Mouse (Mus musculus) embryonic facial prominence, embryonic 14.5 days (tissue): ENCODE data around the gene Elmod3. TPM values are rescaled to one million over a fixed set of nuclear protein-coding genes. Genes with fewer than 3 reads are reported as not detected.
"Not testable (repeated sequence)": the region's sequence is repeated elsewhere in the genome, so short reads cannot be mapped to it uniquely, and the experiment has no call there.

Experiments
- ATAC-seq: fragments of 200-750 bp; cut with Nextera tagmentation; 2 replicates; pipeline ENCODE4 v1.8.0; 2017; ENCODE audit warnings: low read depth, moderate number of reproducible peaks, moderate TSS enrichment
- DNase-seq: peaks from one replicate; pipeline ENCODE4 v3.0.0-alpha.2; 2015; ENCODE audit warnings: low spot score
- H3K27ac ChIP-seq: fragments of 300-500 bp; sonication (generic); replicated peaks from 2 replicates; pipeline ENCODE4 v1.5.1; 2014; ENCODE audit warnings: low read depth, mild to moderate bottlenecking, low read length, moderate library complexity
- H3K27me3 ChIP-seq: fragments of 300-500 bp; sonication (generic); replicated peaks from 2 replicates; pipeline ENCODE4 v1.6.1; 2014; ENCODE audit warnings: low read length; ENCODE audit not compliant: control insufficient read depth, insufficient read depth
- H3K36me3 ChIP-seq: fragments of 300-500 bp; sonication (generic); 2 replicates; pipeline ENCODE4 v1.6.1; 2014; ENCODE audit warnings: low read length, mixed read lengths; ENCODE audit not compliant: control insufficient read depth, insufficient read depth
- H3K4me1 ChIP-seq: fragments of 300-500 bp; sonication (generic); 2 replicates; pipeline ENCODE4 v1.6.1; 2014; ENCODE audit warnings: antibody characterized with exemption, low read length; ENCODE audit not compliant: control insufficient read depth, insufficient read depth
- H3K4me2 ChIP-seq: fragments of 300-500 bp; sonication (generic); 2 replicates; pipeline ENCODE4 v1.6.1; 2014; ENCODE audit warnings: low read depth, mild to moderate bottlenecking, low read length, moderate library complexity, mixed read lengths
- H3K4me3 ChIP-seq: fragments of 300-500 bp; sonication (generic); 2 replicates; pipeline ENCODE4 v1.5.1; 2014; ENCODE audit warnings: low read depth, mild to moderate bottlenecking, low read length
- H3K9ac ChIP-seq: fragments of 300-500 bp; sonication (generic); 2 replicates; pipeline ENCODE4 v1.6.1; 2014; ENCODE audit warnings: low read depth, mild to moderate bottlenecking, low read length, moderate library complexity, mixed read lengths
- H3K9me3 ChIP-seq: fragments of 300-500 bp; sonication (generic); 2 replicates; pipeline ENCODE4 v1.6.1; 2016; ENCODE audit warnings: low read length; ENCODE audit not compliant: control insufficient read depth
- WGBS: fragments of 180-500 bp; shearing (Covaris S2); extraction: QIAGEN DNeasy Blood & Tissue Kit; methylation state at CpG from one replicate; pipeline ENCODE4 v1.1.7; 2014; 5-methylcytosine and 5-hydroxymethylcytosine counted together
- polyA plus RNA-seq: library from polyadenylated mRNA; unstranded; fragments of >200 nt; fragmentation: Nextera tagmentation; extraction: Ambion mirVana; gene quantifications from 2 replicates; pipeline ENCODE4 v1.2.1, GENCODE M21; 2014

Gene Elmod3
- polyA plus RNA-seq, 1 experiment from 2014 or later: 18.7 TPM

- Histone ChIP-seq H3K4me2 (no peak overlapping the region), H3K27ac (0 out of 2 replicates have a peak overlapping the region, but pooled peaks have one; percentile 6), H3K4me3 (no peak overlapping the region), H3K9me3 (no peaks in the 10 kb centered on the region), H3K4me1 (0 out of 2 replicates have a peak, but pooled peaks cover under 1% of the 10 kb centered on the region), H3K36me3 (no peaks in the 10 kb centered on the region), H3K9ac (no peak overlapping the region), H3K27me3 (no peaks in the 10 kb centered on the region)
- ATAC-seq: no peak
- DNase-seq: peak; percentile 45
- WGBS: 70% methylated on average over 12 of the region's 12 CpGs
These were observed 54.9 kb downstream of the Elmod3 start for GRCm38 (mm10) chr6:72543265-72543850.

GRCm38 (mm10) chr6:72538562-72539031, 59.6 kb downstream of the Elmod3 start:
- H3K9me3 ChIP-seq: no peaks in the 10 kb centered on the region
- under 1% methylated on average over 16 of the region's 16 CpGs for WGBS
- DNase-seq (peak; percentile 95), ATAC-seq (peak; percentile 96)
- H3K4me1 ChIP-seq: peaks cover 6% of the 10 kb centered on the region
- H3K4me3 ChIP-seq: peak overlapping the region; percentile 49
- peak overlapping the region; percentile 63 for H3K9ac ChIP-seq
- no peak overlapping the region for H3K27ac ChIP-seq
- no peaks in the 10 kb centered on the region for H3K27me3 ChIP-seq
- no peaks in the 10 kb centered on the region for H3K36me3 ChIP-seq
- peak overlapping the region; percentile 75 for H3K4me2 ChIP-seq

- 38% methylated on average over 10 of the region's 10 CpGs for WGBS
- peak overlapping the region; percentile 49 for H3K4me3 ChIP-seq
- H3K27ac ChIP-seq: no peak overlapping the region
These were observed 60.2 kb downstream of the Elmod3 start for GRCm38 (mm10) chr6:72537998-72538500.

GRCm38 (mm10) chr6:72535165-72535564, 63.0 kb downstream of the Elmod3 start:
- peak overlapping the region; percentile 45 for H3K4me2 ChIP-seq
- DNase-seq (peak; percentile 81), ATAC-seq (no peak)
- no peaks in the 10 kb centered on the region for H3K27me3 ChIP-seq
- H3K4me3 ChIP-seq: no peak overlapping the region
- WGBS: 2% methylated on average over 9 of the region's 9 CpGs
- peaks cover 6% of the 10 kb centered on the region for H3K4me1 ChIP-seq
- no peak overlapping the region for H3K9ac ChIP-seq
- H3K27ac ChIP-seq: no peak overlapping the region
- no peaks in the 10 kb centered on the region for H3K9me3 ChIP-seq
- H3K36me3 ChIP-seq: no peaks in the 10 kb centered on the region

More at GRCm38 (mm10) chr6:72537998-72538500, 60.2 kb downstream of the Elmod3 start:
- DNase-seq (no peak), ATAC-seq (no peak)
- no peaks in the 10 kb centered on the region for H3K27me3 ChIP-seq
- no peaks in the 10 kb centered on the region for H3K36me3 ChIP-seq
- no peaks in the 10 kb centered on the region for H3K9me3 ChIP-seq
- H3K4me1 ChIP-seq: peaks cover 6% of the 10 kb centered on the region
- H3K4me2 ChIP-seq: peak overlapping the region; percentile 75
- peak overlapping the region; percentile 63 for H3K9ac ChIP-seq

GRCm38 (mm10) chr6:72534035-72534809, 64.0 kb downstream of the Elmod3 start:
- WGBS: 16% methylated on average over 9 of the region's 9 CpGs
- no peak overlapping the region for H3K4me2 ChIP-seq
- no peak overlapping the region for H3K4me3 ChIP-seq
- DNase-seq (peak; percentile 93), ATAC-seq (peak; percentile 27; the same call in 1 of the 2 replicates)
- H3K27ac ChIP-seq: peak overlapping the region; percentile 44; the same call in 1 of the 2 replicates
- H3K9ac ChIP-seq: no peak overlapping the region
- no peaks in the 10 kb centered on the region for H3K36me3 ChIP-seq
- H3K27me3 ChIP-seq: no peaks in the 10 kb centered on the region
- H3K4me1 ChIP-seq: peaks cover 6% of the 10 kb centered on the region
- no peaks in the 10 kb centered on the region for H3K9me3 ChIP-seq

- H3K27me3 ChIP-seq, H3K4me3 ChIP-seq, H3K9me3 ChIP-seq, H3K36me3 ChIP-seq, H3K4me1 ChIP-seq, H3K4me2 ChIP-seq, H3K9ac ChIP-seq: not testable (repeated sequence)
- ATAC-seq: peak; percentile 22
- peak; percentile 75 for DNase-seq
- H3K27ac ChIP-seq: peak overlapping the region; percentile 44; the same call in 1 of the 2 replicates
- WGBS: 30% methylated on average over 1 of the region's 1 CpGs
These were observed 64.7 kb downstream of the Elmod3 start for GRCm38 (mm10) chr6:72533555-72533954.

GRCm38 (mm10) chr6:72532580-72532979, 65.6 kb downstream of the Elmod3 start:
- 62% methylated on average over 4 of the region's 4 CpGs for WGBS
- ATAC-seq (no peak), DNase-seq (no peak)
- Histone ChIP-seq H3K4me3 (no peak overlapping the region), H3K36me3 (no peaks in the 10 kb centered on the region), H3K4me1 (peaks cover 3% of the 10 kb centered on the region; the same call in 1 of the 2 replicates), H3K27ac (no peak overlapping the region), H3K27me3 (no peaks in the 10 kb centered on the region), H3K4me2 (no peak overlapping the region), H3K9ac (no peak overlapping the region), H3K9me3 (no peaks in the 10 kb centered on the region)

- H3K4me2 ChIP-seq: no peak overlapping the region
- H3K9ac ChIP-seq: no peak overlapping the region
- H3K4me3 ChIP-seq: no peak overlapping the region
- H3K36me3 ChIP-seq: no peaks in the 10 kb centered on the region
- no peaks in the 10 kb centered on the region for H3K9me3 ChIP-seq
- WGBS: 81% methylated on average over 10 of the region's 10 CpGs
- ATAC-seq: no peak
- no peaks in the 10 kb centered on the region; the same call in 1 of the 2 replicates for H3K4me1 ChIP-seq
- no peak overlapping the region for H3K27ac ChIP-seq
- H3K27me3 ChIP-seq: no peaks in the 10 kb centered on the region
- DNase-seq: no peak
These were observed 69.6 kb downstream of the Elmod3 start for GRCm38 (mm10) chr6:72528410-72529151.
